Mouse (Mus musculus): ENCODE measurements at regions not wholly inside any gene's neighbourhood (a gene's known extent, or its start where the extent isn't known, plus 50 kb on each side); places are given as distances from the start of the nearest gene placed in this dataset.

DNA sequence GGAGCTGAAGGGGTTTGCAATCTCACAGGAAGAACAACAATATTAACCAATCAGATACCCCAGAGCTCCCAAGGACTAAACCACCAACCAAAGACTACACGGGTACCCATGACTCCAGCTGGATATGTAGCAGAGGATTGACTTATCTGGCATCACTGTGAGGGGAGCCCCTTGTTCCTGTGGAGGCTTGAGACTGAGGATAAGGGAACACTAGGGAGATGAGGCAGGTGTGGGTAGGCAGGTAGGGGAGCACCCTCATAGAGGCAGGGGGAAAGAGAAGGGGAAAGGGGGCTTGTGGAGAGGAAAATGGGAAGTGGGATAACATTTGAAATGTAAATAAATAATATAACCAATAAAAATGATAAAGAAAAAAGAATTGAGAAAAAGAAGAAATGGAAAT, 134.8 kb downstream of the G6pd2 start:
- no peak for DNase-seq (ENCODE audit: low spot score in 2 of 2)

DNA sequence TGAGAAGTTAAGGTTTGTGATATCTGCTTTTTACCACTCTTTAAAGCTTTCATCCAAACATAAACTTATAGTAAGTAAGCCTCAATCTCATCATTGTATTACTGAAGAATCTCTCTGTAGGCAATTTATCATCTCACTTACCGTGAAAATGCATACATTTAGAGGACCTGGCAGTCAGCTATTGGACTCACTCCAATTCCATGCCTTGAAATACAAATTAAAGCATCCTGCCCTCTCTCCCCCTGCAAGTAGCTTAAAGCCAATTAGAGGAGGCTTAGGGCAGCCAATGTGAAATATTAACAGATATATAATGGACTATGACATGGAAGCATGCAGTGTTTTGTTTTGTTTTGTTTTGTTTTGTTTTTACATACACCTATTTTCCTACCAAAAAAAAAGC, 176.6 kb downstream of the G6pd2 start:
- DNase-seq (ENCODE audit: low spot score in 2 of 2), result no peak

DNA sequence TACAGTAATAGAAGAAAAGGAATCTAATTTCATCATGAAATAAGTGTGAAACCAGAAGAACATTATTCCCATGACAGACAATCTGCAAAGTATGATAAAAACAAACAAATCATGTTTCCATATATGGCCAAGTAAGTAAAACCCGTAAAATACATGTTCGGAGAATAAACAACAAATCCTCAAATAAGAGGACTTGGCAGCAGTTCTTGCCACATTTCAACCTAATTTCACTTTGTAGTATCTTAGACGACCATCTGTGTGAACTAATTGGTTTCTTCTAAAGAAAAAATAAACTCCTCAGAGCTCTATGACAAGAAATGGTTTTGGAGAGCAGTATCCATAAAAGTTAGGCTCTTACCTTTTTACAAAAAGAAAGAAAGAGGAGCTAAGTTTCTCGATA, 210.9 kb downstream of the G6pd2 start:
- DNase-seq (ENCODE audit: low spot score in 2 of 2), result no peak

DNA sequence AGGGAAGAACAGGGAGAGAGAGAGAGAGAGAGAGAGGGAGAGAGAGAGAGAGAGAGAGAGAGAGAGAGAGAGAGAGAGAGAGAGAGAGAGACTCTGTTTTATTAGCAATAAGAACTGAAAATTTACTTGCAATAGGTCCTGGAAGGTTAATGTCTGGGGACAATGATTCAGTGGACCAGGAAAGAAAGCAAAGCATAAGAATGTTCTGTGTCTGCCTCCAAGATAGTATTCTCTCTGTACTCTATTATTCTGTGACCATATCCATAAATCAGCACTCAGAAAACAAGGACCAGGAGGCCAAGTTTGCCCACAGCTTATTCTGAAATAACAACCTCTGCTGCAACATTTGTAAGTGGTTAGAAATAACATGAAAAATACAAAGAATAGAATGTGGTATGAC, 211.6 kb downstream of the G6pd2 start:
- no peak for DNase-seq (ENCODE audit: low spot score in 2 of 2)

DNA sequence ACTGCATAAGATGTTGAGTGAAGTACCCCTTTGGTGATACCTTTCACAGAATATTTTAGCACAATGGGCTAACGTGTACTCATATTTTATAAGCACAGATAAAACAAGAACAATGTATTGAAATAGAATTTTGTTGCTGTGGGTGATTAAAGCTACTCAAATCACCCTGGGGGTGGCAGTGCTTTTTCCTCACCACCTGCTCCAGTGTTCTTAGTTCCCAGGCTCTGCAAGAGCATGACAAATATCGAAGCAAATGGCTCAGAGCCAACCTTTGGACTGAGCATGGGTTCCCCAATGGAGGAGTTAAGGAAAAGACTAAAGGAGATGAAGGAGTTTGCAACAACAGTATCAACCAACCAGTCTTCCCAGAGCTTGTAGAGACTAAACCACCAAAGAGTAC, 232.9 kb downstream of the G6pd2 start:
- DNase-seq (ENCODE audit: low spot score in 2 of 2), result peak; percentile 6 to 32

DNA sequence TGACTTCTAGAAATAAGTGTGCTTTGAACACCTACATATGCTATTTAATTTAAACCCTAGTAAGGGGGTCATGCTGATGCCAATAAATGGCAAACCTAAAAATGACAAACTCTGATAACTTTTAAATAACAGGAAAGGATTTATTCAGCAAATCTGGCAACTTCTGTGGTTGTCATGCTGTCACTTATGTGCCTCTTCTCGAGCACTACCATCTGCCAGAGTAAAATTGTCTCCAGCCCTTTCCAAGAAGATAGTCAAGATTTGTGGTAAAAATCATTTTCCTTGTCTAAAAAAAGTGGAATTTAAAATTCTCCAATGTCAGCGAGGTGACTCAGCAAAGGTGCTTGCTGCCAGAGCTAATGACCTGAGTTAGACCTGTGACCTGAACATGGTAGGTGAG, 235.1 kb downstream of the G6pd2 start:
- peak in 1 of 2 experiments; percentile 33 for DNase-seq (ENCODE audit: low spot score in 2 of 2)

DNA sequence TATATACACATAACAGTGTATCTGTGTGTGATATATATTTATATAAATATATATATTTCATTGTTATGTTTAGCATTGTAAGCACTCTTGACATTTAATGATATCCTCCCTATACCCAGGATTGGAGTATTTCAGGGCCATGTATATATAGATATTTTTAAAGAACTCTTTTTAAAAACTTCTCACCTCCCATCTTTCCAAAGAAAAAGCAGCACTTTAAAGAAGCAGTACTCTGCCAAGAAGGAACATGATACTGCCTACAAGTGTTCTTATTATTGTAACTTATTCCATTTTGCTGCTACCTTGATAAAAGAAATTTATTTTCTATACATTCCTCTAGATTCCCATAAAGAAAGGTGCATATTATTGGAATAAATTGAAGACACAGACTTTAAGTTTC, 270.4 kb downstream of the G6pd2 start:
- no peak for DNase-seq (ENCODE audit: low spot score in 2 of 2)

DNA sequence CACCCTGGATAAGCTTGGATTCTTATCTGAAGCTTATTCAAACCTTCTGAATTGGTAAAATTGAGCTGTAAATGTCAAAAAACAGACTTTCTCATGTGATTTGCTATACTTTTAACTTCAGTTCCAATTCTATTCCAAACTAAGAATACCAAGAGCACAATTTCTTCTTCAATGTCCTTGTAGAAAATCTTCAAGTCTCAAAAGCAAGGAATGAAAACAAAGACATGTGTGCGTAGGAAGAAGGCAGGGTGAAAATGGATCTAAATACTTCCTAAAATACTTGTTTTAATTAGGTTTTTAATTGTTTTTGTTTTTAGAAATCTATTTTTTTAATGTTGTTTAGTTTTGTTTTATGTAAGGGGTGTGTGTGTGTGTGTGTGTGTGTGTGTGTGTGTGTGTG, 280.9 kb downstream of the G6pd2 start:
- DNase-seq (ENCODE audit: low spot score in 2 of 2), result no peak

DNA sequence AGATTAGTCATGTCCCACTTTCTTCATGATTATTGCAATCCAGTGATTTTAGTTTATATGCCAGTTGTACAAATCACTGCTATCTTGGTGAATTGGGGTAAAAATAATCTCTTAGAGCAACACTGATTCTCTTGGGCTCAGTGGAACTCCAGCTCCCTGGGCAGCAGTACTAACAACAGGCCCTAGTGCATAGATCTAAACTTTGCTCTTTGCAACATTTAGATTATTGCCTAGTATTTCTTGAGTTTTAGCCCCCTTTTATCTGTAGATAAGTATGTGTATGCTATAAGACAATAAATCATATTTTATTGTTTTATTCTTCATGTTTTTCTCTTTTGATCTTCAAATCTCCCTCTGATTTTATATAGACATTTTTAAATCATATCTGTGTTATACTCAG, 287.4 kb downstream of the G6pd2 start:
- no peak for DNase-seq (ENCODE audit: low spot score in 2 of 2)

DNA sequence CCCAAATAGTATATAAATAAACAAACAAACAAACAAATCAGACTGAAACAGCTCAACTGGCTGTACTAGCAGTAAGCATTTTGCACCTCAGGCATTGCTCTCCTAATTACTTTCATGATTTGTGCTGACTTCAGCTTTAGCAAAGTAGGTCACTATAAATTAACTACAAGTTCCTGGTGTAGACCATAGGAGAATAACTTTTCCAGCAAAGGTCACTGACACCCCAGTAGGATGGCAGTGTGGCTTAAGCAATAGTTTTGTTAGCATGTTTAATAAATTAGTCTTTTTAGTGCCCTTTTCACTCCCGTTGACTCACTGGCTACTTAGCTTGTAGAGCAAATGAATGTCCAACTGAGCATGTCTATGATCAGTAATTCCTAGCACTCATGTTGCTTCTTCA, 304.6 kb downstream of the G6pd2 start:
- DNase-seq (ENCODE audit: low spot score in 2 of 2), result no peak

DNA sequence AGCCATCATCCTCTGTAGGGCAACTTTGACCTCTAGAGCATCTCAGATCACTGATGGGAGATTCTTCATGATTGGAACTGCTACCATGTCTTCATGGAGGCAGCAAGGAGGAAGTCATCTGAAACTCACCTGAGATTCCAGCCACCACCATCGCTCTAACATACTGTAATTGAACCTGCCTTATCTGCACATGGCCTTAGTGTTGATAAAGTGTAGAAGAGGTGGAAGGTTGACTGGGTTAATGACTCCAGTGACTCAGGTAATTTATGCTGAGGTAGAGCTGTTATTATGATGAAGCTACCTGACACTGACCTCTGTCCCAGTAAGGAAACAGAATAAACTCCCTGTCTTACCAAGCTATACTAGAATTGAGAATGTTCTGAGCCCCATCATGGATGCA, 305.0 kb downstream of the G6pd2 start:
- DNase-seq (ENCODE audit: low spot score in 2 of 2), result no peak

DNA sequence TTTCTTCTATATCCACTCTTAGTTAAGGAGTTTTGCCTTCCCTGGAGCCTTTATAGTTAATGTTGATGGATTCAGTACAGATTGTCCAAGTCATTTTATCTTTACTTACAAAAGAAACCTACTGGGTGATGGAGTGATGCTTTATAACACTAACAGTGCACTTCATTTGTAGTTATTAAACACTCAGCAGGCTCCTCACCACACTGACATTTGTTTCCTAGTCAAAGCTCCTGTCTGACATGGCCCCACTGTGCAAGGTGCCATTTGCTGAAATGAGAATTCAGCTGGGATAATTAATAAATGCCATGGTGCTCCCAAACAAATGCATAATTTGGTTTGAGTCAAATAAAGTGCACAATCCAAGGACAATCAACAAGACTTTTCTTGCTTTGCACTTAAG, 336.6 kb downstream of the G6pd2 start:
- no peak for DNase-seq (ENCODE audit: low spot score in 2 of 2)

DNA sequence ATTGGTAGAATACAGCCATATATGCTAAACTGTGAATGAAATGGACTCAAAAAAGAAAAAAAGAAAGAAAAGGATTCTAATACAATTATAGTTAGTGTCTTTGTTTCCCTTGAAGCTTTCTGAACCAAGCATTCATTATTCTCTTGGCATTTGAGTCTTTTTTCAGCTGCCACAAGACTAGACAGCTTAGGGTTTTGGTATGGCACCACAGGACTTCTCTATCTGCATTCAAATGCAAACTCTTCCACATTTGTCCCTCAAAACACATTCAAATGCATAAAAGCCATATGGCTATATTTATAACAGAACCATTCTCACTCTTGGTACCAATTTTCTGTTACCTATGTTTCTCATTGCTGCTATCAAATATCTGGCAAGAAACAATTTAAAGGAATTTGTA, 338.8 kb downstream of the G6pd2 start:
- no peak for DNase-seq (ENCODE audit: low spot score in 2 of 2)

DNA sequence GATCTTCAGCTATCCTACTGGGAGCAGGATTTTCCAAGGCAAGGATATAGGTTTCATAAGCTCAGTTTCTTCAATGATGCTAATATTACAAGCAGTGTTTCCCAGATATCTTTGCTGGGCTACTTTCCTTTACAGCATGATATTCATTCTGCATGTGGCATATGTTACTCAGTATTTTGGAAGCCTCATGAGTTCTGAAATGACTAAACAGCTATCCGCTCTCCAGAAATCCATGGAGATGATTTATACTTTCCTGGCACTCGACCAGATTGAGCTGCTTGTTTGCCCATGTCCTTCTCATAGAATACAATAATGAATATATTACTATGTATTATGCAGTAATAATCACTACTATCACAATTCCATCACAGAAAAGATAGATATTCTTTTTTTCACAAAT, 351.9 kb downstream of the G6pd2 start:
- DNase-seq (ENCODE audit: low spot score in 2 of 2), result peak; percentile 2 to 14

DNA sequence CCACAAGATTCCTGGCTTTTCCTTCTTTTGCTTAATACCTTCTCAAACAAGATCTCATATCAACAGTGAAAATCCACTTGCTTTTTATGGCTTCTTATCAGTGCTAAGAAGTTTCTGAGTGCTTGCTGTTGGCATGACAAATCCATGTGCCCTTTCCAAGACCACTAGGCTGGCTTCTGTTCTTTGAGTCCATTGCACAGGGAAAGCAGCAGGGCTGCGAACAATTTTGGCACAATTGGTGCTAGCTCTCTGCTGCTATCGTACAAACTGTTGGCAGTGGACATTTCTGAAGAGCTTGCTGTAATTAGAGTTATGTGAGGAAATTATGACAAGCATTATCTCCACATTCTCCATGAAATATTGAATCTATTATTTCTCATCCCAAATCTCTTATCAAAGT, 383.5 kb downstream of the G6pd2 start:
- no peak for DNase-seq (ENCODE audit: low spot score in 2 of 2)

DNA sequence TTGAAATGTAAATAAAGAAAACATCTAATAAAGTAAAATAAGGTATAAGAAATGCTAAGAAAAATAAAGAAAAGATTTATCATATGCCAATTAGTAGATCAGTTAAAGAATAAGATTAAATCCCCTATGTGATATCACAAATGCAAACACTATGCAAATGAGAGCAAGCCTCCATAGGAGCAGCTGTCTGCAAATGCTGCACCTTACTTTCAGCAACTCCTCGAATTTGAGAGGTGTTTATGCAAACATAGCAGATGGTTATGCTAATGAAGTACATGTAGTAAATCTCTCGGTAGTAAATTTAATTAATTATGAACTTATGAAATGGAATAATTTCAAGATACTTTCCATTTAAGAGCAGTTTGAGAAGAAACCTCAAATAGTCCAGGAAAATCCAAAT, 396.8 kb downstream of the G6pd2 start:
- DNase-seq (ENCODE audit: low spot score in 2 of 2), result no peak

Data from frontal cortex, postnatal 36 days (tissue).